In genomic region chr5:129993374-129993773, GRCm38 (mm10) we compare ENCODE assay signal across 18 mouse cellular contexts.
"Had no signal": no experiment of that assay in that cellular context is flagged by ENCODE, and none has a peak within 500 bp of the region (broad histone marks: within the 10 kb centered on the region; RNA-seq: fewer than 3 reads in every experiment).

No protein-coding gene starts in this region.

- H3K4me2 ChIP-seq: intestine, embryonic 15.5 days; limb, embryonic 13.5 days; lung, embryonic 14.5 days; midbrain, embryonic 12.5 days; midbrain, embryonic 15.5 days; neural tube, embryonic 13.5 days had no signal

- H3K27ac ChIP-seq: intestine, embryonic 15.5 days; layer of hippocampus, adult 2 months; limb, embryonic 10.5 days; limb, embryonic 13.5 days; macrophage; midbrain, embryonic 12.5 days; midbrain, embryonic 15.5 days; neural tube, embryonic 13.5 days; stomach, postnatal 0 days had no signal

- H3K27me3 ChIP-seq: intestine, embryonic 15.5 days; limb, embryonic 13.5 days; midbrain, embryonic 12.5 days; midbrain, embryonic 15.5 days; neural tube, embryonic 13.5 days had no signal

- H3K36me3 ChIP-seq: midbrain, embryonic 15.5 days had no signal

- H3K4me1 ChIP-seq: intestine, embryonic 15.5 days; limb, embryonic 10.5 days; limb, embryonic 13.5 days; midbrain, embryonic 12.5 days; midbrain, embryonic 15.5 days; neural tube, embryonic 13.5 days had no signal

- DNase-seq: kidney, adult 11 months; kidney, adult 8-10 months; kidney, postnatal 14 days; layer of hippocampus, adult 9-11 months; lung, embryonic 14.5 days; thymus, adult 2 months; thymus, postnatal 25 days had no signal

- H3K9me3 ChIP-seq: intestine, embryonic 15.5 days; limb, embryonic 10.5 days; limb, embryonic 13.5 days; midbrain, embryonic 12.5 days; midbrain, embryonic 15.5 days; neural tube, embryonic 13.5 days had no signal

- H3K4me3 ChIP-seq: intestine, embryonic 15.5 days; layer of hippocampus, adult 2 months; limb, embryonic 10.5 days; limb, embryonic 13.5 days; midbrain, embryonic 12.5 days; midbrain, embryonic 15.5 days; myocyte; neural tube, embryonic 13.5 days had no signal

- ATAC-seq: intestine, embryonic 15.5 days; lung, postnatal 0 days; midbrain, embryonic 15.5 days had no signal

- H3K9ac ChIP-seq: intestine, embryonic 15.5 days; limb, embryonic 13.5 days; lung, embryonic 14.5 days; midbrain, embryonic 12.5 days; midbrain, embryonic 15.5 days; neural tube, embryonic 13.5 days had no signal
